Comparison of ENCODE assay signal across 19 mouse cellular contexts in the genomic region with DNA sequence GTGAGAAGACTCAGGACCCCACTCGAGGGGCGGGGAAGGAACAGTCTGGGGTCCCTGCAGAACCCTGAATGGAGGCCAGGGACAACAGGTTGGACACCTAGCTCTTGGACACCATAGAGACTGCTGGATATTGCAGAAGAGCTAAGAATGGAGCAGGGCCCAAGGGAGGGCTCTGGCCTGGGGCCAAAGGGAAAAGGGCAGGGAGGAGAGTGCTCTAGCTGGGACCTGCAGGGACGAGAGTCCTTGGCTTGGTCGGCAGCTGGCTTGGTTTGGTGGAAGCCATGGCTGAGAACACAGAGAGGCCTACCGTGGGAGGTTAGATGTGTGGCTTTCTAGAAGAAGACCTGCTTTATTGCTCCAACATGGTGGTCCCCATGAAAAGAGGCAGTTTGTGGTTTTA.
"Had no signal": no experiment of that assay in that cellular context is flagged by ENCODE, and none has a peak within 500 bp of the region (broad histone marks: within the 10 kb centered on the region; RNA-seq: fewer than 3 reads in every experiment).

No protein-coding gene starts in this region.

- H3K4me1 ChIP-seq: midbrain, embryonic 12.5 days; neural tube, embryonic 15.5 days had no signal

- H3K9me3 ChIP-seq: midbrain, embryonic 10.5 days; midbrain, embryonic 12.5 days; neural tube, embryonic 13.5 days; neural tube, embryonic 15.5 days had no signal

- H3K4me2 ChIP-seq: lung, embryonic 14.5 days; midbrain, embryonic 12.5 days; neural tube, embryonic 13.5 days; neural tube, embryonic 15.5 days had no signal

- DNase-seq: lung, adult 18-20 months; lung, embryonic 14.5 days; lung, postnatal 10 days; lung, postnatal 4 days; midbrain, embryonic 14.5 days; retina, postnatal 1 day; right cerebral cortex, adult 18-20 months; right cerebral cortex, postnatal 25 days; right cerebral cortex, postnatal 4 days; spleen, adult 18-20 months; thymus, adult 18-20 months; thymus, postnatal 14 days; thymus, postnatal 36 days had no signal

- H3K4me3 ChIP-seq: midbrain, embryonic 10.5 days; midbrain, embryonic 12.5 days; myocyte; neural tube, embryonic 13.5 days; neural tube, embryonic 15.5 days had no signal

- ATAC-seq: midbrain, embryonic 16.5 days had no signal

- H3K36me3 ChIP-seq: midbrain, embryonic 10.5 days; midbrain, embryonic 12.5 days; neural tube, embryonic 13.5 days; neural tube, embryonic 15.5 days had no signal

- H3K27ac ChIP-seq: midbrain, embryonic 10.5 days; midbrain, embryonic 12.5 days; neural tube, embryonic 13.5 days; neural tube, embryonic 15.5 days had no signal

- H3K9ac ChIP-seq: lung, embryonic 14.5 days; midbrain, embryonic 12.5 days; neural tube, embryonic 13.5 days; neural tube, embryonic 15.5 days had no signal
